Mouse (Mus musculus) neural tube, embryonic 12.5 days (tissue): ENCODE measurements at regions not wholly inside any gene's neighbourhood (a gene's known extent, or its start where the extent isn't known, plus 50 kb on each side); places are given as distances from the start of the nearest gene placed in this dataset.
A peak's percentile ranks its signal among the peaks of the same experiment; 100 is the strongest.
"Not testable (repeated sequence)": the region's sequence is repeated elsewhere in the genome, so short reads cannot be mapped to it uniquely, and the experiment has no call there.

Experiments
- ATAC-seq: fragments of 200-750 bp; cut with Nextera tagmentation; 2 replicates; pipeline ENCODE4 v1.8.0; 2017; ENCODE audit warnings: low read depth, mild to moderate bottlenecking, moderate TSS enrichment, moderate library complexity; ENCODE audit not compliant: low FRiP score
- H3K27ac ChIP-seq: fragments of 300-500 bp; sonication (generic); 2 replicates; pipeline ENCODE4 v1.5.1; 2016
- H3K27me3 ChIP-seq: fragments of 300-500 bp; sonication (generic); replicated peaks from 2 replicates; pipeline ENCODE4 v1.6.1; 2016; ENCODE audit warnings: mild to moderate bottlenecking
- H3K36me3 ChIP-seq: fragments of 300-500 bp; sonication (generic); 2 replicates; pipeline ENCODE4 v1.6.1; 2016; ENCODE audit warnings: mild to moderate bottlenecking
- H3K4me1 ChIP-seq: fragments of 300-500 bp; sonication (generic); 2 replicates; pipeline ENCODE4 v1.6.1; 2016
- H3K4me2 ChIP-seq: fragments of 300-500 bp; sonication (generic); replicated peaks from 2 replicates; pipeline ENCODE4 v1.6.1; 2016; ENCODE audit warnings: mild to moderate bottlenecking
- H3K4me3 ChIP-seq: fragments of 300-500 bp; sonication (generic); 2 replicates; pipeline ENCODE4 v1.5.1; 2016
- H3K9ac ChIP-seq: fragments of 300-500 bp; sonication (generic); 2 replicates; pipeline ENCODE4 v1.6.1; 2016; ENCODE audit warnings: mild to moderate bottlenecking
- H3K9me3 ChIP-seq: fragments of 300-500 bp; sonication (generic); 2 replicates; pipeline ENCODE4 v1.6.1; 2016; ENCODE audit warnings: mild to moderate bottlenecking
- WGBS: fragments of 180-500 bp; shearing (Covaris S2); methylation state at CpG from one replicate; pipeline ENCODE4 v1.1.7; 2016; 5-methylcytosine and 5-hydroxymethylcytosine counted together

DNA sequence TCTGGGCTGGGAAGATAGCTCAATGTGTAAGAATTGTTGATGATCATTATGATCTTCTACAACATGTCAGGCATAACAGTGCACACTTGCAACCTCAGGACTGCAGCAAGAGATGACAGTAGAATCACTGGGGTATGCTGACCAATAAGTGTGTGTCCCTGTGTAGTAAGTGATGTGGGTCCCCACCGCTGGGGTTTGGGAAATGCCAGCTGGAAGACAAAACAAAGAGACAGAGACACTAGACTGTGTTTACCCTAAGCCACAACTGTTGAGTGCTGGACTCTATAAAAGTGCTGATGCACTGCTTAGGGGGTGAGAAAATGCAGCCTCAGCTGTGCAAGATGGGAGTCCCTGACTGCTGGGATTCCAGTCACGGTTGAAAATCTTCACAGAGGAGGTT lies 448.0 kb upstream of the Cox7c start:
- ATAC-seq: 0 out of 2 replicates have a peak, but pooled peaks have one; percentile 41

DNA sequence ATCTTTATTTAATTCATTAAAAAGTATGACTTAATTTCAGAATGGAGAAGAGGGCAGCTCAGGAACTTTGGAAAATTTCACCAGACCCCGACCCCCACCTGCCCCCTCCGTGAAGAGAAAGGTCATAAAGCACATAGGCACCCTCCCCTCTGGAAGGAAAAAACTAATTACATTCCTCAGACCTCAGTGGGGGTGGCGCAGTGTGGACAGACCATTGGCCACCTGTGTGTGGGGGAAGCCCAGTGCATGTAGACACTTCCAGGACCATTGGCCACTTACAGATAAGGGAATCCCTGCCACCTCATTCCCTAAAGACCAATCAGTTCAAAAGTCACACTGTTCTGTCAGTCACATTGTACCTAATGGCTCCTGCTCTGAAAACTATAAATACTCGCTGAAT lies 422.0 kb upstream of the Cox7c start:
- Histone ChIP-seq H3K27me3 (no peaks in the 10 kb centered on the region), H3K4me2 (no peak overlapping the region), H3K36me3 (no peaks in the 10 kb centered on the region), H3K4me1 (no peaks in the 10 kb centered on the region), H3K27ac (no peak overlapping the region), H3K9ac (no peak overlapping the region), H3K4me3 (no peak overlapping the region), H3K9me3 (no peaks in the 10 kb centered on the region)
- no peak for ATAC-seq
- WGBS: 74% methylated on average over 4 of the region's 4 CpGs

More for the DNA sequence above, 448.0 kb upstream of the Cox7c start:
- H3K9me3 ChIP-seq: no peaks in the 10 kb centered on the region
- no peak overlapping the region for H3K4me3 ChIP-seq
- H3K9ac ChIP-seq: no peak overlapping the region
- no peaks in the 10 kb centered on the region for H3K27me3 ChIP-seq
- 42% methylated on average over 2 of the region's 2 CpGs for WGBS
- no peak overlapping the region for H3K27ac ChIP-seq
- no peaks in the 10 kb centered on the region for H3K36me3 ChIP-seq
- H3K4me1 ChIP-seq: no peaks in the 10 kb centered on the region
- H3K4me2 ChIP-seq: no peak overlapping the region

DNA sequence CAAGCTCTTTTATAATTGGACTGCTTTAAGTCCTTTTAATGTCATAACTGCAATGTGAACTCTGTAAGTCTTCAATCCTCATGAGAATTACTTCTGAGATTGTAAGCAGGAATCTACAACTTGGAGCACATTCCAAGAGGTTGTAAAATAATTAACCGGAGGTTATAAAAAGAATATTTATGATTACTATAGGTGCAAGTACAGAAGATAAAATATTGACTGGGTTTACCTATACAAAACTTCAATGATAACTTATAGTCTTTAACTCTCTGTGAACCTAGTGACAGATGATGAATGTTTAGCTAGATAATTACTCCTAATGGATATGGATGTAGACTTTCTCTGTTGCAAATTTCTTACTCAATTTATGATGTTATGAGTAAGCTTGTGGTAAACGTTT lies 375.9 kb upstream of the Cox7c start:
- Histone ChIP-seq H3K4me3 (no peak overlapping the region), H3K9ac (no peak overlapping the region), H3K36me3 (no peaks in the 10 kb centered on the region), H3K27me3 (no peaks in the 10 kb centered on the region), H3K4me2 (no peak overlapping the region), H3K9me3 (no peaks in the 10 kb centered on the region), H3K27ac (no peak overlapping the region), H3K4me1 (no peaks in the 10 kb centered on the region)
- whole genome bisulfite sequencing: 88% methylated on average over 2 of the region's 2 CpGs
- no peak for ATAC-seq

DNA sequence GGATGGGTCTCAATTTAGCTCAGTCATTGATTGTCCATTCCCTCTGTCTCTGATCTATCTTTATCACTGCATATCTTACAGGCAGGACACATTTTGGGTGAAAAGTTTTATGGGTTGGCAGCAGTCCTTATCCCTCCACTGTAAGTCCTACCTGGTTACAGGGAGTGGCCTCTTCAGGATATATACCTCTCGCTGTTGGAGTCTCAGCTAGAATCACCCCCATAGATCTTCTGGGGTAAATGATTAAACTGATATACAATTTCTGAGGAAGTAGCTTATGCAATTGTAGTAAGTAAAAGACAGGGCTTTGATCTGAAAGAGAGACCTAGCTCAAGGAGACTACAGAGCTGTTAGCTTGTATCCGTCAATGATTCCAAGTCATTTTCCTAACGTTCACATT lies 334.7 kb upstream of the Cox7c start:
- Histone ChIP-seq H3K4me3 (no peak overlapping the region), H3K9ac (no peak overlapping the region), H3K27ac (no peak overlapping the region), H3K4me2 (no peak overlapping the region), H3K27me3 (no peaks in the 10 kb centered on the region), H3K9me3 (no peaks in the 10 kb centered on the region), H3K36me3 (no peaks in the 10 kb centered on the region), H3K4me1 (no peaks in the 10 kb centered on the region)
- no peak for ATAC-seq
- 85% methylated on average over 3 of the region's 3 CpGs for WGBS

DNA sequence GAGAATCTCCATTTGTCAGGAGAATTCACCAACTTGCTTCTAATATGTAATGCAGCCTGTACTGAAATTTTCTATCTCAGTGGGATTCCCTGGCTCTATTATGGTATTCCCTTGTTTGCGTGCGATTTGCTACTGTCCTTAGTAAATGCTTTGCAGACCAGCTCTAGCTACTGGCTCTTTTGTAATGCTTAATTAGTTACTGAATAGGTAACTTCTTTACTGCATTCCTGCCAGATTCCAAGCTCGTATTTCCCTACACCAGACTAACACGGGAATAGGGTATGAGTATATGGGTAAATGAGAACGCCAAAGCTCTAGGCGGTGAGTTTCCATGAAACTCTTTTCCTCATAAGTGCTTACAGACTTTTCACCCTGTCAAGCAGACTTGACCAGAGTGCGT lies 332.5 kb upstream of the Cox7c start:
- ATAC-seq, H3K9me3 ChIP-seq, H3K27ac ChIP-seq, H3K4me1 ChIP-seq, H3K9ac ChIP-seq, H3K4me2 ChIP-seq, H3K36me3 ChIP-seq, H3K27me3 ChIP-seq, H3K4me3 ChIP-seq: not testable (repeated sequence)
- 37% methylated on average over 7 of the region's 7 CpGs for WGBS

DNA sequence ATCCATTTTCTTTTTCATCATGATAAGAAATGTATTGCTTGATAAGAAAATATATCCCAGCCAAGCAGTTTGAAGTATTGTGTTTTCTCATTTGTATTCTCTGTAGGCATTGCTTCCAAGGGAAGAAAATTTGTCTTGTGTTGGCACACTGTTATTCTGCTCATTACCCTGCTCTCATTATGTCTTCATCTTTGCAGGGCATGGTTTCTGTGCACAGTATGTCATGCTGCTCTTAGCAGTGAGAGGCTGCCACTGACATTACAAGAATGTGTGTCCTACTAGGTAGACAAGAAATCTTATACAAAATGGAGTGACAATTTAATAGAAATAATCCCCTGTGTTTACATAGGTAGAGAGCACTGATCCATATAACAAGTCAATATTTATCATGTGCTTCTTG lies 329.1 kb upstream of the Cox7c start:
- Histone ChIP-seq H3K27me3 (no peaks in the 10 kb centered on the region), H3K4me1 (no peaks in the 10 kb centered on the region), H3K4me3 (no peak overlapping the region), H3K4me2 (no peak overlapping the region), H3K9me3 (no peaks in the 10 kb centered on the region), H3K27ac (no peak overlapping the region), H3K9ac (no peak overlapping the region), H3K36me3 (no peaks in the 10 kb centered on the region)
- ATAC-seq: no peak

DNA sequence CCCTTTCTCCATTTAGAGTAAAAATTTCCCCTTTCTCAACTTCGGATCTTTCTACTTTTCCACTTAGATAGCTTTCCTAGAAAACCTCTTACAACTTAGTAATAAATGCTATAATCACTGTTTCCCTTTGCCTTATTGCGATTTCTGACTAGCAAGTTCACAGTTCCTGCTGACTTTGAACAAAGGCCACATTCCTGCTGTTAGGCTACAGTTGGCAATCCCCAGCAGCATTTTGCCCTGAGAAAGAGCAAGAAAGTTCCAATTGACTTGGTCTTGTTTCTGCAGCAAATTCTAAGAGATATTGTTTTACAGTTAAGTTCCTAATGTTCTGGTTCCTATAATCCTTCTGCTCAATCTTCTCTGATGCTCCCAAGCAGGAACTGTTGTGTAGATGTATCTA lies 299.2 kb upstream of the Cox7c start:
- no peak overlapping the region for H3K4me3 ChIP-seq
- no peak for ATAC-seq

DNA sequence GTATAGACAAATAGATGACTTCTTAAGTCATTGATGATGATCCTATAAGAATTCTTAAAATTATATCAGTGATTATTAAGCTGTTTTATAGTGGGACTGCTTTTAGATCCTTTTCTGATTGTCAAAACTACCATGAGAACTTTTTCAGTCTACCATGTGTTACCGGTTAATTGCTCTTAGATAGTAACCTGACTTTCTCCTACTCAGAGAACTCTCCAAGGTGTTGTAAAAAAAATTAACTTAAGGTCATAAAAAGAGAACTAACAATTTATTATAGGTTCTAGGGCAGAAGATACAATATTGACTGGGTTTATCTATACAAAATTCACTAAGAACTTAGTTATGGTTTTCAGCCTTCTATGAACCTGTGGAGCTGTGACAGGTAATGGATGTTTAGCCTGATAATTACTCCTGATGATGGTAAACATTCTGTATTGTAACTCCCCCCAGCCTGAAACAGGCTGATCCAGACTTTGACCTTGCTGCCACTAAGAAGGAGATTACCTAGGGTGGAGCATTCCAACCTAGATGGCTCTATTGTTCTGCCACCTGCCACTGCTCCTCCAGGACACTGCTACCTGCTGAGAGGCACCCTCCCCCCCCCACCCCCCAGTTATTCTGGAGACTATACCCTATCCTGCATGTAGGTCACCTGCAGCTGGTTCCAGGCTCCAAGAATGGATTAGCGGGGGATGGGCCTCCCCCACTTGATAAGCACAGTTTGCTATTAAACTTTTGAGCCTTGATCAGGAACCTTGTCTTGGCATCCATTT lies 298.4 kb upstream of the Cox7c start:
- no peak overlapping the region for H3K27ac ChIP-seq
- no peak overlapping the region for H3K9ac ChIP-seq
- no peaks in the 10 kb centered on the region for H3K27me3 ChIP-seq
- H3K9me3 ChIP-seq: no peaks in the 10 kb centered on the region
- no peak for ATAC-seq
- H3K36me3 ChIP-seq: no peaks in the 10 kb centered on the region
- H3K4me1 ChIP-seq: no peaks in the 10 kb centered on the region
- H3K4me2 ChIP-seq: no peak overlapping the region
- no peak overlapping the region for H3K4me3 ChIP-seq
- 93% methylated on average over 2 of the region's 2 CpGs for WGBS

More for the DNA sequence above, 299.2 kb upstream of the Cox7c start:
- Histone ChIP-seq H3K4me2 (no peak overlapping the region), H3K9me3 (no peaks in the 10 kb centered on the region), H3K27me3 (no peaks in the 10 kb centered on the region), H3K9ac (no peak overlapping the region), H3K36me3 (no peaks in the 10 kb centered on the region), H3K4me1 (no peaks in the 10 kb centered on the region), H3K27ac (no peak overlapping the region)
- 72% methylated on average over 2 of the region's 2 CpGs for WGBS

DNA sequence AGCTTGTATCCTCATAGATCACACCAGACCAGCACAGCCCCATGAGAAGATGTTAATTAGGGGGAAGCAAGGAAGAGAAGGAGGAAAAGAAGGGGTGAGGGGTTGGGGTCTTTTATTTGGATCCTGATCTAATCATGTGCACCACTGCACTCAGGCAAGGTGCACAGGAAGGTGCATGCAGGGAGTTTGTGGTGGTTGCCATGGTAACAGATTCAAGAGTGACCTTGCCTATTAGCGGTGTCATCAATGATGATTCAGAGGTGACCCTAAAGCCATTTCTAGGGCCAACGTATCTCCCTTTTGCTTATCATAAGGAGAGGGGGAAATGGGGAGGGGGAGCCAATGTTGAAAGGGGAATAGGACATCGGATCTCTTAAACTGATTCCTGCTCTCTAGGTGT lies 289.8 kb upstream of the Cox7c start:
- Histone ChIP-seq H3K9ac (no peak overlapping the region), H3K27ac (no peak overlapping the region), H3K9me3 (no peaks in the 10 kb centered on the region), H3K27me3 (no peaks in the 10 kb centered on the region), H3K4me2 (no peak overlapping the region), H3K36me3 (no peaks in the 10 kb centered on the region), H3K4me3 (no peak overlapping the region), H3K4me1 (no peaks in the 10 kb centered on the region)
- no peak for ATAC-seq
- 80% methylated on average over 3 of the region's 3 CpGs for WGBS
